Mouse (Mus musculus): ENCODE results near the gene Sult5a1.

- 0 out of 2 replicates have a peak, but pooled peaks have one; percentile 5 for TF ChIP-seq CTCF (IDR thresholded peaks at IDR 0.05; ENCODE audit: borderline replicate concordance, extremely low read depth, insufficient read depth, insufficient read length)
- TF ChIP-seq POLR2A (IDR thresholded peaks at IDR 0.05; ENCODE audit: borderline replicate concordance, extremely low read depth, insufficient read depth, insufficient read length, poor library complexity, severe bottlenecking): no peak
Observed at GRCm38 (mm10) chr8:123108010-123108409, 50.1 kb downstream of the Sult5a1 start.

Data from brain, embryonic 14.5 days (tissue).